Mouse (Mus musculus) megakaryocyte, embryonic 14.5 days (primary cell): Measurements from ENCODE around the gene Taf1b. TPM values are rescaled to one million over a fixed set of nuclear protein-coding genes. Genes with fewer than 3 reads are reported as not detected.

Experiments used
- H3K27me3 ChIP-seq: replicated peaks from 2 replicates; pipeline ENCODE3; 2012; ENCODE audit warnings: inconsistent platforms
- H3K36me3 ChIP-seq: replicated peaks from 2 replicates; pipeline ENCODE3; 2012; ENCODE audit warnings: low read length, inconsistent platforms, mixed read lengths
- H3K4me1 ChIP-seq: 2 replicates; pipeline ENCODE4 v1.6.1; 2012; ENCODE audit warnings: inconsistent platforms
- H3K4me3 ChIP-seq: replicated peaks from 2 replicates; pipeline ENCODE3; 2012; ENCODE audit warnings: moderate library complexity, mild to moderate bottlenecking, inconsistent platforms
- H3K9me3 ChIP-seq: 2 replicates; pipeline ENCODE4 v1.6.1; 2012; ENCODE audit warnings: inconsistent platforms
- FLI1 ChIP-seq: IDR thresholded peaks from 2 replicates; pipeline ENCODE4 v1.6.1; 2012; ENCODE audit warnings: low read length, inconsistent platforms, mixed read lengths
- GATA1 ChIP-seq: IDR thresholded peaks from 3 replicates; pipeline ENCODE4 v1.6.1; 2012; ENCODE audit warnings: mixed read lengths, low read length, inconsistent platforms, borderline replicate concordance
- polyA plus RNA-seq: library from polyadenylated mRNA; stranded (reverse); fragments of >175 nt; gene quantifications from 2 replicates; pipeline ENCODE4 v1.2.3, GENCODE M21; 2012; ENCODE audit warnings: low replicate concordance; ENCODE audit not compliant: insufficient read depth

Gene Taf1b
- polyA plus RNA-seq, 1 experiment: 1.1 TPM

GRCm38 (mm10) chr12:24599366-24599895, 101.3 kb downstream of the Taf1b start:
- no peaks in the 10 kb centered on the region for H3K9me3 ChIP-seq
- H3K36me3 ChIP-seq: peaks cover 9% of the 10 kb centered on the region
- H3K4me3 ChIP-seq: no peak overlapping the region
- no peak for TF ChIP-seq GATA1
- TF ChIP-seq FLI1: no peak
- peaks cover 13% of the 10 kb centered on the region for H3K27me3 ChIP-seq
- H3K4me1 ChIP-seq: peaks cover 22% of the 10 kb centered on the region

GRCm38 (mm10) chr12:24600074-24600473, 101.9 kb downstream of the Taf1b start:
- TF ChIP-seq GATA1: no peak
- no peak for TF ChIP-seq FLI1
- H3K9me3 ChIP-seq: no peaks in the 10 kb centered on the region
- H3K4me1 ChIP-seq: peaks cover 16% of the 10 kb centered on the region

DNA sequence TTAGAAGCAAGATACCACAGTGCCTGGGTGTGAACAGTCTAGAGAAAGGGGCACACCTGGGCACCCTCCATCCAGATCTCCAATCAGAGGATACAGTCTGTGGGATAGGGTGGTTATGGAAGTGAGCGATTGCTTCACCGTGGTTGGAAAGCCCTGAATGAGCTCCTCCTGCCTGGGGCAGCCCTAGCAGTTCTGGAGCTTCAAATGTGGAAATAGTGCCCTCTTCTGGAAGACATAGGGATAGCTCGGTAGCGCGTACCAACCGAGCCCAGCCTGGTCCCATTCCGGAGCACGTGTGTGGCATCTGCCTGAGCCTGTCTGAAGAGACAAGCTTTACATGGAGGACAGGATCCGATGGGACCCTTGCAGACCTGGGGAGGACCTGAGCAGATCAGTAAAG, 102.6 kb downstream of the Taf1b start:
- Histone ChIP-seq H3K36me3 (peaks cover 15% of the 10 kb centered on the region), H3K4me1 (peaks cover 13% of the 10 kb centered on the region), H3K9me3 (no peaks in the 10 kb centered on the region), H3K27me3 (peaks cover 13% of the 10 kb centered on the region), H3K4me3 (no peak overlapping the region)
- TF ChIP-seq GATA1 (no peak), FLI1 (no peak)

More at GRCm38 (mm10) chr12:24600074-24600473, 101.9 kb downstream of the Taf1b start:
- H3K27me3 ChIP-seq: peaks cover 13% of the 10 kb centered on the region
- no peak overlapping the region for H3K4me3 ChIP-seq
- H3K36me3 ChIP-seq: peaks cover 15% of the 10 kb centered on the region

- Histone ChIP-seq H3K27me3 (peaks cover 11% of the 10 kb centered on the region), H3K4me3 (no peak overlapping the region), H3K36me3 (peaks cover 21% of the 10 kb centered on the region), H3K4me1 (peaks cover 14% of the 10 kb centered on the region), H3K9me3 (no peaks in the 10 kb centered on the region)
- TF ChIP-seq GATA1: no peak
- TF ChIP-seq FLI1: no peak
These were observed 105.1 kb downstream of the Taf1b start for GRCm38 (mm10) chr12:24603266-24603665.

GRCm38 (mm10) chr12:24606166-24606565, 108.0 kb downstream of the Taf1b start:
- H3K36me3 ChIP-seq: peaks cover 45% of the 10 kb centered on the region
- H3K9me3 ChIP-seq: no peaks in the 10 kb centered on the region
- TF ChIP-seq FLI1 (no peak), GATA1 (no peak)
- no peak overlapping the region for H3K4me3 ChIP-seq
- H3K4me1 ChIP-seq: peaks cover 12% of the 10 kb centered on the region
- peaks cover 3% of the 10 kb centered on the region for H3K27me3 ChIP-seq

Other genes starting within 250 kb of the Taf1b start
- gene Grhl1, start 73.9 kb downstream of the Taf1b start, polyA plus RNA-seq: 0.43 TPM in 1 of 2 replicates, not detected in the other
- gene Klf11, start 152.9 kb downstream of the Taf1b start, polyA plus RNA-seq: 0.80 and 3.6 TPM in 2 replicates
- gene Cys1, start 183.5 kb downstream of the Taf1b start, polyA plus RNA-seq: not detected in 2 replicates
- gene Rrm2, start 209.9 kb downstream of the Taf1b start, polyA plus RNA-seq: 40.1 and 47.8 TPM in 2 replicates